Mouse (Mus musculus) kidney, postnatal 0 days (tissue): Measurements from ENCODE around the gene H2afv. TPM values are rescaled to one million over a fixed set of nuclear protein-coding genes. Genes with fewer than 3 reads are reported as not detected.

Source experiments
- ATAC-seq: fragments of 200-750 bp; cut with Nextera tagmentation; replicated peaks from 2 replicates; pipeline ENCODE4 v1.8.0; 2017; ENCODE audit warnings: low read depth, moderate number of reproducible peaks, moderate TSS enrichment, moderate library complexity; ENCODE audit not compliant: low FRiP score
- DNase-seq: peaks from one replicate; pipeline ENCODE4 v3.0.0-alpha.2; 2016; ENCODE audit warnings: low spot score
- H3K27ac ChIP-seq: fragments of 300-500 bp; sonication (generic); 2 replicates; pipeline ENCODE4 v1.5.1; 2014; ENCODE audit warnings: mild to moderate bottlenecking
- H3K27me3 ChIP-seq: fragments of 300-500 bp; sonication (generic); 2 replicates; pipeline ENCODE4 v1.6.1; 2014; ENCODE audit warnings: low read length, mixed read lengths; ENCODE audit not compliant: insufficient read depth
- H3K36me3 ChIP-seq: fragments of 300-500 bp; sonication (generic); 2 replicates; pipeline ENCODE4 v1.6.1; 2014; ENCODE audit warnings: low read length, mixed read lengths; ENCODE audit not compliant: insufficient read depth
- H3K4me1 ChIP-seq: fragments of 300-500 bp; sonication (generic); replicated peaks from 2 replicates; pipeline ENCODE4 v1.6.1; 2014; ENCODE audit warnings: antibody characterized with exemption, low read length, mixed read lengths; ENCODE audit not compliant: insufficient read depth
- H3K4me2 ChIP-seq: fragments of 300-500 bp; sonication (generic); 2 replicates; pipeline ENCODE4 v1.6.1; 2014; ENCODE audit warnings: mild to moderate bottlenecking, low read length, moderate library complexity, mixed read lengths
- H3K4me3 ChIP-seq: fragments of 300-500 bp; sonication (generic); replicated peaks from 2 replicates; pipeline ENCODE4 v1.5.1; 2014; ENCODE audit warnings: low read depth, low read length
- H3K9ac ChIP-seq: fragments of 300-500 bp; sonication (generic); 2 replicates; pipeline ENCODE4 v1.6.1; 2014; ENCODE audit warnings: low read depth, low read length
- H3K9me3 ChIP-seq: fragments of 300-500 bp; sonication (generic); replicated peaks from 2 replicates; pipeline ENCODE4 v1.6.1; 2016; ENCODE audit warnings: low read length, inconsistent platforms, mixed read lengths
- CTCF ChIP-seq: IDR thresholded peaks from 2 replicates; pipeline ENCODE4 v1.5.1; 2016; ENCODE audit warnings: antibody characterized with exemption, low read depth, mild to moderate bottlenecking, moderate library complexity
- WGBS: fragments of 180-500 bp; shearing (Covaris S2); extraction: QIAGEN DNeasy Blood & Tissue Kit; methylation state at CpG from one replicate; pipeline ENCODE4 v1.1.7; 2014; 5-methylcytosine and 5-hydroxymethylcytosine counted together
- polyA plus RNA-seq: library from polyadenylated mRNA; unstranded; fragments of >200 nt; fragmentation: Nextera tagmentation; extraction: Ambion mirVana; gene quantifications from 2 replicates; pipeline ENCODE4 v1.2.1, GENCODE M21; 2015

H2afv gene
- polyA plus RNA-seq, 1 experiment from 2014 or later: 458 TPM

DNA sequence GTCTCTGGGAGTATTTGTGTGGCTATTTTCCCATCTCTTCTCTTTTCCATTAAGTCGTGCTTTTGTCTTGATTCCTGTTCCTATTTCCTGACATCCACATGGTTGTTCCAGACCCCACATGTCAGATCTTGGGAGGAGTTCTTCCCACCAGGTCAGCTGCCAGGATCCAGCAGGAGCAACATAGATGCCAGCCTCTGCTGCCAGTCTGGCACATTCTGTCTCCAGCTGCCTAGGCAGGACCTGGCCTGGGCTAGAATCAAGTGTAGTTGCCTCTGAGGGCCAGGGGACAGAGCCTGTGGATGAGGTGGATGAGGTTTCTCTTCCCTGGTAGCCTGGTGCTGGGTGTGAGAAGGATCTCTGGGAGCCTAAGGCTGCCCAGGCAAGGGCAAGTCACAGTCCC is 50.4 kb downstream of the H2afv start:
- no peak for DNase-seq
- Histone ChIP-seq H3K4me2 (no peak overlapping the region), H3K4me3 (no peak overlapping the region), H3K27me3 (no peaks in the 10 kb centered on the region), H3K27ac (no peak overlapping the region), H3K9ac (no peak overlapping the region), H3K9me3 (no peaks in the 10 kb centered on the region), H3K36me3 (peaks cover 33% of the 10 kb centered on the region; the same call in 1 of the 2 replicates), H3K4me1 (peaks cover 15% of the 10 kb centered on the region)
- TF ChIP-seq CTCF: no peak
- 60% methylated on average over 1 of the region's 1 CpGs for WGBS
- ATAC-seq: no peak

DNA sequence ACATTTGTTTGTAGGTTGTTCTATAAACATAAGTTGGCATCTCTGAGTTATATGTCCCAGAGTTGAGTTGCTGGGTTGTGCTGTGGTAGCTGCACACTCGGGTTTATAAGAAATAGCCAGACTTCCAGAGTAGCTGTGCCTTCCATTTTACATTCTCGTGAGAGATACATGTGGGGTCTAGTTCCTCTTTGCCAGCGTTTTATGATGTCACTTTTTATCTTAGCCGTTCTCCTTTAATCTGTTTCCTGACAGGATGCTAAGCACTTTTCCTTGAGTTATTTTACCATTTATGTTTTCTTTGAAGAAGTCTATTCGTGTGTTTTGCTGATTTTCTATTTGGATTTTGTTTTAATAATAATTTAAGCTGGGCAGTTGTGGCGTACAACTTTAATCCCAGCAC is 51.4 kb downstream of the H2afv start:
- 80% methylated on average over 6 of the region's 6 CpGs for WGBS
- no peaks in the 10 kb centered on the region for H3K27me3 ChIP-seq
- peaks cover 25% of the 10 kb centered on the region; the same call in 1 of the 2 replicates for H3K36me3 ChIP-seq
- no peak overlapping the region for H3K4me2 ChIP-seq
- no peak for TF ChIP-seq CTCF
- peaks cover 15% of the 10 kb centered on the region for H3K4me1 ChIP-seq
- no peak overlapping the region for H3K4me3 ChIP-seq
- ATAC-seq (no peak), DNase-seq (no peak)
- no peak overlapping the region for H3K27ac ChIP-seq
- H3K9me3 ChIP-seq: no peaks in the 10 kb centered on the region
- no peak overlapping the region for H3K9ac ChIP-seq

DNA sequence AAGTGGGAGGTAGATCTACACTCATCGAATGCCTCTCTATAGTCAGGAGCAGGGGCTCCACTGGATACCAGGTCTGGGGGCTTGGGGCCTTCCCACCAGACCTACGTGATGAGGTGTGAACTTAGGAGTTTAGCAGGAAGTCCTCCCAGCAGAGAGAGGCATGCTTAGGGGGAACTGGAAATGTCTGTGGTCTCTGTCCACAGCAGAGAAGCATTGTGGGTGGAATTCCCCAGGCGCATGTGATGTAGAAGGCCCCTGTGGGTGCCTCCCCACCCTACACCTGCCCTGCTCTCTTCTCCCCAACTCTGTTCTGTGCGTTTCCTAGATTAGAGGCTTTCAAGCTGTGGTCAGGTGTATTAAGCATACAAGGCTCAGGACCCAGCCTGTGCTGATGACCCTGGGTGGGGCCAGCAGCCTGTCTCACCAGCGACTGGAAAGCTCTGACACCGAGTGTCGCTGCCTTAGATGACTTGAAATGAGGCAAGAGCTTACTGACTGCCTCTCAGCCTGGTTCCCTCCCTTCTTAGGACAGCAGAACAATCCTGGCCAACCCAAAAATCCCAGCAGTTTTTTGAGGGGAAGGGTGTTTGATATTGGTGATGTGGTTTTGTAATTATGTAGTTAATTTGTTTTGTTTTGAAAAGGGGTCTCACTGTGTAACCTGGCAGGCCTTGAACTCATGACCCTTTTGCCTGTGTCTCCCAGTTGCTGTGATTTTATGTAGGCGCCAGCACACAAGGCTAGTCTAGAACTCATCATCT is 52.5 kb downstream of the H2afv start:
- Histone ChIP-seq H3K9me3 (no peaks in the 10 kb centered on the region), H3K4me3 (no peak overlapping the region), H3K9ac (no peak overlapping the region), H3K27ac (no peak overlapping the region), H3K4me1 (peaks cover 15% of the 10 kb centered on the region), H3K36me3 (peaks cover 14% of the 10 kb centered on the region; the same call in 1 of the 2 replicates), H3K27me3 (no peaks in the 10 kb centered on the region), H3K4me2 (no peak overlapping the region)
- no peak for ATAC-seq
- 85% methylated on average over 8 of the region's 8 CpGs for WGBS
- no peak for DNase-seq
- TF ChIP-seq CTCF: no peak

GRCm38 (mm10) chr11:6390376-6391053 is 53.7 kb downstream of the H2afv start:
- Histone ChIP-seq H3K9me3 (no peaks in the 10 kb centered on the region), H3K27ac (no peak overlapping the region), H3K4me3 (peak overlapping the region; percentile 74), H3K36me3 (0 out of 2 replicates have a peak, but pooled peaks cover 5% of the 10 kb centered on the region), H3K9ac (peak overlapping the region; percentile 89; the same call in 1 of the 2 replicates), H3K4me2 (peak overlapping the region; percentile 90), H3K4me1 (peaks cover 15% of the 10 kb centered on the region), H3K27me3 (no peaks in the 10 kb centered on the region)
- ATAC-seq (no peak), DNase-seq (no peak)
- WGBS: 75% methylated on average over 8 of the region's 8 CpGs
- no peak for TF ChIP-seq CTCF

DNA sequence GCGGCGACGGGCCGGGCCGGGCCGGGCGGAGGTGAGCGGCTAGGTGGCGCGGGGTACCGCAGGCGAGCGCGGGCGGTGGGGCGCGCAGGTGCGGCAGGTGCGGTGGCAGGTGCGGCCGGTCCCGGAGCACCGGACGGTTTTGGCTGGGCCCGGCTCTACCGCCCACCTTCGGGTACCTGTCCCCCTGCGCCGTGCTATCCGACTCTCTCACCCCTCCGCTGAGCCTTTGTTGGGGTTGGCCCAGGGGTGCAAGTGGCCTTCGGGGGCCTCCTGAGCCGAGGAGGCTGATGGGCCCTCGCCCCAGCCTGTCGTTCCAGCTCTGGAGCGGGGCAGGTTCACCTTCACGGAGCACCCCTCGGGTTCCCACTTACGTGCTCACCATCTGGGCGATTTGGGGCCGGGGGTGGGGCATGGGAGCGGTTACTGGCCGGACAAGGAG is 54.7 kb downstream of the H2afv start:
- peaks cover 15% of the 10 kb centered on the region for H3K4me1 ChIP-seq
- no peaks in the 10 kb centered on the region for H3K9me3 ChIP-seq
- TF ChIP-seq CTCF: no peak
- H3K9ac ChIP-seq: peak overlapping the region; percentile 89
- 2% methylated on average over 25 of the region's 43 CpGs for WGBS
- DNase-seq (no peak), ATAC-seq (no peak; the same call in none of the 2 replicates)
- peak overlapping the region; percentile 90 for H3K4me2 ChIP-seq
- H3K27ac ChIP-seq: peak overlapping the region; percentile 97
- H3K4me3 ChIP-seq: peak overlapping the region; percentile 74
- 0 out of 2 replicates have a peak, but pooled peaks cover 5% of the 10 kb centered on the region for H3K36me3 ChIP-seq
- no peaks in the 10 kb centered on the region for H3K27me3 ChIP-seq

DNA sequence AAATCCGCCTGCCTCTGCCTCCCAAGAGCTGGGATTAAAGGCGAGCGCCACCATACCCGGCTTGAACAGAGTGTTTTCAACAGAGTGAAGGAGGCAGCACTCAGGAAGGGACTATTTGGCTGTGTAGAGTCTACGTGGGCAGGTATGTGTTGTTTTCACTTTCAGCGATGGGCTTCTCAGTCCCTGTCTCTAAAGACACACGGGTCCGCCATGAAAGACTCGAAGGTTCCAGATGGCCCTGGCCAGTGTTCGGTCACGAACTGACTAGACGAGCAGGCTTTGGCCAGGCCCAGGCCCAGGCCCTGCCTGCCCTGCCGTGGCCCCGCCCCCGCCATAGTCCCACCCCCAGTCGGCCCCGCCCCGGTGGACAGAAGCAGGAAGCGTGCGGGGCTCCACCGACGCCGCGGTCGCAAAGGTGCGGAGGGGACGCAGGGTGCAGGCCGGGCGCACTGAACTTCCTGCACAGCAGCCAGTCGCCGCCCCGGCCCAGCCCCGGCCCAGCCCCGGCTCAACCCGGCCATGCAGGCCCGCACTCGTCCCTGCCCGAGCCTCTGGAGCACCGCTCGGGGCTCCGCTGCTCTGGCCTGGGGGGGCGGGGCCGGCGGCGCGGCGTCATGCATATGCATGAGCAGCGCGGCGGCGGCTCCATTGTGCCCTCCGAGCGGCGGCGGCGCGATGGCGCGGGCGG is 55.4 kb downstream of the H2afv start, which contains the start of gene Zmiz2:
Gene Zmiz2 (plus strand): TSS at position 349 of the 688 bp plus-strand sequence.
- 8% methylated on average over 47 of the region's 60 CpGs for whole genome bisulfite sequencing

More for the DNA sequence above, 55.4 kb downstream of the H2afv start, which contains the start of gene Zmiz2:
- no peak for TF ChIP-seq CTCF
- no peaks in the 10 kb centered on the region for H3K9me3 ChIP-seq
- peak; percentile 92 for DNase-seq
- ATAC-seq: peak; percentile 99
- H3K4me1 ChIP-seq: peaks cover 15% of the 10 kb centered on the region
- H3K9ac ChIP-seq: peak within 1 kb of the TSS; percentile 89
- no peaks in the 10 kb centered on the region for H3K27me3 ChIP-seq
- peak within 1 kb of the TSS; percentile 97 for H3K27ac ChIP-seq
- H3K36me3 ChIP-seq: 0 out of 2 replicates have a peak, but pooled peaks cover 1% of the 10 kb centered on the region
- peak within 1 kb of the TSS; percentile 74 for H3K4me3 ChIP-seq
- H3K4me2 ChIP-seq: peak within 1 kb of the TSS; percentile 90
